Mouse (Mus musculus): ENCODE data around the gene Kcnj14. TPM values are rescaled to one million over a fixed set of nuclear protein-coding genes. Genes with fewer than 3 reads are reported as not detected.

The Kcnj14 gene
- polyA plus RNA-seq, 1 experiment from 2014 or later = 1.1 TPM

- peaks cover 83% of the 10 kb centered on the region for H3K36me3 ChIP-seq
- no peak overlapping the region for H3K4me3 ChIP-seq
- peaks cover 13% of the 10 kb centered on the region for H3K4me1 ChIP-seq
- no peaks in the 10 kb centered on the region for H3K27me3 ChIP-seq
- no peak overlapping the region for H3K9ac ChIP-seq (replicated peaks)
- H3K4me2 ChIP-seq (replicated peaks) = no peak overlapping the region
- 73% methylated on average over 5 of the region's 5 CpGs for WGBS
- no peaks in the 10 kb centered on the region for H3K9me3 ChIP-seq
- no peak for ATAC-seq (ENCODE audit: low FRiP score, low read depth)
- peak overlapping the region; percentile 32; the same call in 1 of the 2 replicates for H3K27ac ChIP-seq (replicated peaks)
Measured at GRCm38 (mm10) chr7:45805941-45806340, 18.6 kb downstream of the Kcnj14 start.

GRCm38 (mm10) chr7:45802551-45802950, 22.0 kb downstream of the Kcnj14 start:
- Histone ChIP-seq H3K27me3 (peaks cover 27% of the 10 kb centered on the region), H3K36me3 (peaks cover 56% of the 10 kb centered on the region), H3K4me3 (no peak overlapping the region), H3K27ac (replicated peaks) (no peak overlapping the region), H3K9ac (replicated peaks) (no peak overlapping the region), H3K4me2 (replicated peaks) (no peak overlapping the region), H3K9me3 (no peaks in the 10 kb centered on the region), H3K4me1 (peaks cover 26% of the 10 kb centered on the region)
- ATAC-seq (ENCODE audit: low FRiP score, low read depth) = no peak
- 95% methylated on average over 6 of the region's 6 CpGs for WGBS

DNA sequence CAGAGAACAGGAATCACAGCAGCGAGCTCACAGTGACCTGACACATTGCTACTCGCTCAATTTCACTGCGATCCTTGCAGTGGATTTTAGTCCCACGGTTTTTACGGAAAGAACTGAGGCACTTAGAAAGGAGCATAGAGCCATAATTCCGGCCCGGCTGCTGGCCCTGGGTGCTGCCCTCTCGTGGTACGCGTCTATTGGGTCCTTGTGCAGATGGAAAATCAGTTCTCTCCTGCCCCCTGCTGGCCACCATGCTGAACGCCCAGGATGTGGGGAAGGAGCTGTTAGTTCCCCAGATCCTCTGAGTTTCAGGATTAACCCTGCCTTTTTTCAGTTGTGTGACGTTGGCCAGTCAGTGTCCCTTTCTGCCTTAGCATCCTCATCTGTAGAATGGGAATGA, 23.2 kb downstream of the Kcnj14 start:
- Histone ChIP-seq H3K27me3 (peaks cover 39% of the 10 kb centered on the region), H3K36me3 (peaks cover 50% of the 10 kb centered on the region)

DNA sequence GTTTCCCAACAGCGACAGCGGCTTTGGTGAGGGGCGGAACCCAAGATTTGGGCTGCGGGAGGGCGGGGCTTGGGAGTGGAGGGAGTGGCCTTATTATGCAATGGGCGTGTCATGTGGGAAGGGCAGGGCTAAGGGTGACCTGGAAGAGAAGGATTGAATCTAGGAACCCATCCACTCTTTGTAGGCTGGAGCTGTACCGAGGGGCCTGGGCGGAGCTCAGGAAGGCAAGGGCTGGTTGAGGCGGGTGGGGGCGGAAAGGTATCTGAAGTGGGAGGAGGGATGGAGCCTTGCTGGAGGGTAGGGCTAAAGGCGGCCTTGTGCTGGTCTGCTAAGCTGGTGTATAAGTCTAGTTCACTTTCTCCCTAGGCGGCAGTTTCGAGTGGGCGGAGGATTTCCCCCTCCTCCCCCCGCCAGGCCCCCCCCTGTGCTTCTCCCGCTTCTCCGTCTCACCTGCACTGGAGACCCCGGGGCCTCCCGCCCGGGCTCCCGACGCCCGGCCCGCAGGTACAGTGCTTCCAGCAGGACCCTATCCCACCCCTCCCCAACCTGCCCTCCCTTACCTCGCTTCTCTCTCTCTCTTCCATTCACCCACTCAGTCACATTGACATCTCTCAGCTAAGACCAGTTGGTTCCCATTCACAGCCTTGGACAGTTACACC, 23.9 kb downstream of the Kcnj14 start:
- ATAC-seq (ENCODE audit: low FRiP score, low read depth) = no peak
- peaks cover 52% of the 10 kb centered on the region for H3K36me3 ChIP-seq

More for the DNA sequence above, 23.2 kb downstream of the Kcnj14 start:
- Histone ChIP-seq H3K27ac (replicated peaks) (peak overlapping the region; percentile 39; the same call in 1 of the 2 replicates), H3K4me3 (no peak overlapping the region), H3K4me2 (replicated peaks) (no peak overlapping the region), H3K9ac (replicated peaks) (no peak overlapping the region; the same call in 1 of the 2 replicates), H3K9me3 (no peaks in the 10 kb centered on the region), H3K4me1 (peaks cover 34% of the 10 kb centered on the region)
- WGBS = 4% methylated on average over 12 of the region's 12 CpGs
- peak; percentile 18; the same call in 1 of the 2 replicates for ATAC-seq (ENCODE audit: low FRiP score, low read depth)

DNA sequence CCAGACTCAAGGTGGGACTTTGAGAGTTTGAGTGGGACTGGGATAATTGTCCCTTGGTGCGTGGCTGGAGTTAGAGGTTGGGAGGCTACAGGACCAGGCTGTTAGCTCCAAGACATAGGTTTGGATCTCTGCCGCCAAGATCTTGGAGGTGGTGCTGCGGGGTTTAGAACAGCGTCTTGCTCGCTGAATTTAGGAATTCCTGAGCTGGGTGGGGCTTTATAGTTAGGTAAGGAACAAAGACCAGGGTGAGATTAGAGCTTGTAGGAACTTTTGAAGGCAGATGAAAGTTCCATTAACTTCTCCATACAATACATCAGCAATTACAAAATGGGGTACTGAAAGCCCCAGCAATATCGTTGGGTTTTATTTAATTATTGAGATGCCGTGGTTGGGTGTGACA, 24.6 kb downstream of the Kcnj14 start:
- Histone ChIP-seq H3K4me1 (peaks cover 31% of the 10 kb centered on the region), H3K4me3 (no peak overlapping the region), H3K9me3 (no peaks in the 10 kb centered on the region), H3K36me3 (peaks cover 59% of the 10 kb centered on the region), H3K27ac (replicated peaks) (no peak overlapping the region), H3K9ac (replicated peaks) (no peak overlapping the region), H3K27me3 (peaks cover 52% of the 10 kb centered on the region), H3K4me2 (replicated peaks) (no peak overlapping the region)
- WGBS = 43% methylated on average over 7 of the region's 7 CpGs
- ATAC-seq (ENCODE audit: low FRiP score, low read depth) = no peak

More for the DNA sequence above, 23.9 kb downstream of the Kcnj14 start:
- Histone ChIP-seq H3K27me3 (peaks cover 46% of the 10 kb centered on the region), H3K4me3 (no peak overlapping the region), H3K27ac (replicated peaks) (peak overlapping the region; percentile 39; the same call in 1 of the 2 replicates), H3K4me1 (peaks cover 31% of the 10 kb centered on the region), H3K9ac (replicated peaks) (no peak overlapping the region; the same call in 1 of the 2 replicates), H3K4me2 (replicated peaks) (no peak overlapping the region), H3K9me3 (no peaks in the 10 kb centered on the region)
- WGBS = 20% methylated on average over 21 of the region's 25 CpGs

DNA sequence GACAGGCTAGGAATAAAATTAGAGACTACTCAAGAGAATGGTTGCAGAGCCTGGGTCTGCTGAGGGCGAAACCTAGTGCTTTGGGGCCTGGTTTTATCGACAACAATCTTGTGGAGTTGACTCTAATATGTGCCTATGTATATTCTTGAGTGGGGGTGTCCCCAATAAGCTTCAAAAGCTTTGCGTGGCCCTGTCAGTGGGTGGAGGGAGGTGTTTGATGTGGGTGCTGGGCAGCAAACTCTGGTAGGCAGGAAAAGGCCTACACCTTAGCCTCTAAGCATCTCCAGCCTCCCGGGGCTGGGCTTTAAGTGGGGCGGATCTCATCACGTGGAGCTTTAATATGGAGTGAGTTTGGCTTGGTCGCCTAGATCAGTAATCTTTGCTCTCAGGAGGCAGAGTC, 25.7 kb downstream of the Kcnj14 start:
- H3K9me3 ChIP-seq = no peaks in the 10 kb centered on the region
- peak overlapping the region; percentile 38; the same call in 1 of the 2 replicates for H3K4me3 ChIP-seq
- no peak for ATAC-seq (ENCODE audit: low FRiP score, low read depth)
- H3K4me1 ChIP-seq = peaks cover 31% of the 10 kb centered on the region
- H3K9ac ChIP-seq (replicated peaks) = no peak overlapping the region
- 48% methylated on average over 7 of the region's 7 CpGs for WGBS
- peaks cover 64% of the 10 kb centered on the region for H3K36me3 ChIP-seq
- H3K27me3 ChIP-seq = peaks cover 62% of the 10 kb centered on the region
- H3K4me2 ChIP-seq (replicated peaks) = peak overlapping the region; percentile 60
- no peak overlapping the region for H3K27ac ChIP-seq (replicated peaks)

- Histone ChIP-seq H3K4me3 (peak overlapping the region; percentile 38), H3K27me3 (peaks cover 62% of the 10 kb centered on the region), H3K9me3 (no peaks in the 10 kb centered on the region), H3K4me1 (peaks cover 31% of the 10 kb centered on the region), H3K36me3 (peaks cover 64% of the 10 kb centered on the region), H3K27ac (replicated peaks) (no peak overlapping the region), H3K9ac (replicated peaks) (peak overlapping the region; percentile 59), H3K4me2 (replicated peaks) (peak overlapping the region; percentile 60)
- WGBS = 3% methylated on average over 19 of the region's 19 CpGs
- ATAC-seq (ENCODE audit: low FRiP score, low read depth) = no peak
Measured at GRCm38 (mm10) chr7:45798511-45798836, 26.1 kb downstream of the Kcnj14 start.

DNA sequence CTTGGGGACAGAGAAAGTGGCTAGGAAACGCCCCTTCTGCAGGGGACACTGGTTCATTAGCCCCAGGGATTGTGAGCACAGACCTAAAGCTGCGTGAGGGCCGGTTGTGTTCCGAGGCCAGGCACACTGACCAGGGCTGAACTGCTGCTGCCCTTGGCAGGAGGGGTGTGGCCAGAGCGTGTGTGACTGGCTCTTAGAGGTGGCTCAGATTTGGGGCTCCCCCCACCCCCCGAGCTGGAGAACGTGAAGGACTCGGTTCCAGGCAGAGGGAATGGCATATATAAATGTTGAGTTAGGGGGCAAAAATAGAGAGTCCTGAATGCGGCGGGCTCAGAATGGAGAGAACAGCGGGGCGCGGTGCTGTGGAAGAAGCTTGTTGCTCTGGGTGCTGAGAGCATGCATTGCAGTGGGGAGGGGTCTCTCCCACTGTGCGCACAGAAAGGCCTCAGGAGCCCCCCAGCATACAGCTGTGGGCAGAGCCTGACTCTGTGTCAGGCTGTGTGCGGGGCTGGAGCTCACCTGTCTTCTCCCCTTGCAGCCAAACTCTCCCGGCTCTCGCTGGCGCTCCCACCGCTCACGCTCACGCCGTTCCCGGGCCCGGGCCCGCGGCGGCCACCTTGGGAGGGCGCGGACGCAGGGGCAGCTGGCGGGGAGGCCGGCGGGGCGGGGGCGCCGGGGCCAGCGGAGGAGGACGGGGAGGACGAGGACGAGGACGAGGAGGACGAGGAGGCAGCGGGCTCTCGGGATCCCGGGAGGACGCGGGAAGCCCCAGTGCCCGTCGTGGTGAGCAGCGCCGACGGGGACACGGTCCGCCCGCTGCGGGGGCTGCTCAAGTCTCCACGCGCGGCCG, 26.7 kb downstream of the Kcnj14 start:
- H3K4me2 ChIP-seq (replicated peaks) = peak overlapping the region; percentile 60
- H3K27me3 ChIP-seq = peaks cover 62% of the 10 kb centered on the region
- no peaks in the 10 kb centered on the region for H3K9me3 ChIP-seq
- peak overlapping the region; percentile 38 for H3K4me3 ChIP-seq
- ATAC-seq (ENCODE audit: low FRiP score, low read depth) = no peak
- H3K4me1 ChIP-seq = peaks cover 31% of the 10 kb centered on the region
- H3K27ac ChIP-seq (replicated peaks) = no peak overlapping the region
- peaks cover 64% of the 10 kb centered on the region for H3K36me3 ChIP-seq
- peak overlapping the region; percentile 59 for H3K9ac ChIP-seq (replicated peaks)
- 1% methylated on average over 59 of the region's 60 CpGs for WGBS

DNA sequence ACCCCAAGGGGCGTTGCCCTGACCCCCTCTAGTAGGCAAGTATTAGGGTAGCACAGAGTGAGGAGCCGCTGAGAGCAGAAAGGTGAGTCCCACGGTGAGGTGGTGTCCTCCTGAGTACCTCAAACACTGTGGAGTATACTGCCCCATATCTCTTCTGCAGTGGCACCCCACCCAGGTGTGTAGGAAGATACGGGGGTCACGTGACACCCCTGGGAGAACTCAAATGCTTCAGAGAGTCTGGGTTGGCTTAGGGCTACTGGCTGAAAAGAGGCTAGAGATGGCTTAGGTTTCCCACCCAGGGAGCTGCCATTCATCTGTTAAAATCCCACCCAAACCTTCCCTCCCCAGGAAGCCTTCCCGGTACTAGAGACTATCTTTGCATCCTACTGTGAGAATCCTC, 27.6 kb downstream of the Kcnj14 start:
- Histone ChIP-seq H3K4me1 (peaks cover 31% of the 10 kb centered on the region), H3K9me3 (no peaks in the 10 kb centered on the region), H3K27me3 (peaks cover 62% of the 10 kb centered on the region), H3K4me2 (replicated peaks) (peak overlapping the region; percentile 60; the same call in 1 of the 2 replicates), H3K9ac (replicated peaks) (peak overlapping the region; percentile 44; the same call in 1 of the 2 replicates), H3K36me3 (peaks cover 64% of the 10 kb centered on the region), H3K27ac (replicated peaks) (no peak overlapping the region), H3K4me3 (peak overlapping the region; percentile 38; the same call in 1 of the 2 replicates)
- ATAC-seq (ENCODE audit: low FRiP score, low read depth) = no peak
- WGBS = 39% methylated on average over 6 of the region's 6 CpGs

- ATAC-seq (ENCODE audit: low FRiP score, low read depth) = no peak
- H3K27ac ChIP-seq (replicated peaks) = no peak overlapping the region
- peaks cover 24% of the 10 kb centered on the region for H3K4me1 ChIP-seq
- peaks cover 73% of the 10 kb centered on the region for H3K36me3 ChIP-seq
- H3K27me3 ChIP-seq = peaks cover 55% of the 10 kb centered on the region
- H3K9me3 ChIP-seq = no peaks in the 10 kb centered on the region
- WGBS = 95% methylated on average over 29 of the region's 29 CpGs
- H3K9ac ChIP-seq (replicated peaks) = no peak overlapping the region
- no peak overlapping the region for H3K4me2 ChIP-seq (replicated peaks)
- no peak overlapping the region for H3K4me3 ChIP-seq
Measured at GRCm38 (mm10) chr7:45794971-45795370, 29.6 kb downstream of the Kcnj14 start.

DNA sequence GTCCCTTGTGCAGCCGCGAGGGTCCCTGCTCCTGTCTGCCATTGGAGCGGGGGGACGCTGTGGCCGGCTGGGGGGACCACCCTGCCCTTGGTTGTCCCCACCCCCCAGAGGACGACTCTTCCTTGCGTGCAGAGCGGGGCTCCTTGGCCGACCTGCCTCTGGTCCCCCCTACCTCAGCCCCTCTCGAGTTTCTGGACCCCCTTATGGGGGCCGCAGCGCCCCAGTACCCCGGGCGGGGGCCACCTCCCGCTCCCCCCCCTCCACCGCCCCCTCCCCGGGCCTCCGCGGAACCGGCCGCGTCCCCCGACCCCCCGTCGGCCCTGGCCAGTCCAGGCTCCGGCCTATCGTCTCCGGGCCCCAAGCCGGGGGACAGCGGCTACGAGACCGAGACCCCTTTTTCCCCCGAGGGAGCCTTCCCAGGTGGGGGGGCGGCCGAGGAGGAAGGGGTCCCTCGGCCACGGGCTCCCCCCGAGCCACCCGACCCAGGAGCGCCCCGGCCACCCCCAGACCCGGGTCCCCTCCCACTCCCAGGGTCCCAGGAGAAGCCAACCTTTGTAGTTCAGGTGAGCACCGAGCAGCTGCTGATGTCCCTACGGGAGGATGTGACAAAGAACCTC, 30.5 kb downstream of the Kcnj14 start:
- Histone ChIP-seq H3K4me1 (peaks cover 24% of the 10 kb centered on the region), H3K4me3 (no peak overlapping the region), H3K27me3 (peaks cover 50% of the 10 kb centered on the region), H3K9me3 (no peaks in the 10 kb centered on the region), H3K9ac (replicated peaks) (no peak overlapping the region), H3K36me3 (peaks cover 79% of the 10 kb centered on the region), H3K27ac (replicated peaks) (no peak overlapping the region), H3K4me2 (replicated peaks) (no peak overlapping the region)
- no peak for ATAC-seq (ENCODE audit: low FRiP score, low read depth)
- 89% methylated on average over 30 of the region's 44 CpGs for WGBS

- peaks cover 42% of the 10 kb centered on the region for H3K27me3 ChIP-seq
- no peak for ATAC-seq (ENCODE audit: low FRiP score, low read depth)
- no peak overlapping the region for H3K9ac ChIP-seq (replicated peaks)
- no peak overlapping the region for H3K4me2 ChIP-seq (replicated peaks)
- no peaks in the 10 kb centered on the region for H3K9me3 ChIP-seq
- H3K4me1 ChIP-seq = peaks cover 15% of the 10 kb centered on the region
- WGBS = 85% methylated on average over 24 of the region's 24 CpGs
- H3K4me3 ChIP-seq = no peak overlapping the region
- peaks cover 87% of the 10 kb centered on the region for H3K36me3 ChIP-seq
- H3K27ac ChIP-seq (replicated peaks) = no peak overlapping the region
Measured at GRCm38 (mm10) chr7:45793240-45793639, 31.3 kb downstream of the Kcnj14 start.
